Mouse (Mus musculus): ENCODE data around the gene Eng.

- TF ChIP-seq CTCF (IDR thresholded peaks at IDR 0.05; ENCODE audit: borderline replicate concordance, extremely low read depth, insufficient read depth, insufficient read length) (no peak), POLR2A (IDR thresholded peaks at IDR 0.05; ENCODE audit: borderline replicate concordance, extremely low read depth, insufficient read depth, insufficient read length, poor library complexity, severe bottlenecking) (no peak)
These were observed 31.3 kb downstream of the Eng start for GRCm38 (mm10) chr2:32677683-32678082.

Data from brain, embryonic 14.5 days (tissue).